Mouse (Mus musculus) adrenal gland, adult (tissue): ENCODE measurements at regions not wholly inside any gene's neighbourhood (a gene's known extent, or its start where the extent isn't known, plus 50 kb on each side); places are given as distances from the start of the nearest gene placed in this dataset.

Source experiments
- DNase-seq, 2 experiments: peaks; one replicate each; pipeline ENCODE4 v3.0.0; 2022 to 2023; ENCODE audit warnings: low spot score in 1 of 2; ENCODE audit not compliant: inconsistent age in 2 of 2

- peak in 1 of 2 experiments; percentile 63 for DNase-seq
These were observed 470.0 kb upstream of the Cited2 start for GRCm38 (mm10) chr10:17253040-17253439.

DNA sequence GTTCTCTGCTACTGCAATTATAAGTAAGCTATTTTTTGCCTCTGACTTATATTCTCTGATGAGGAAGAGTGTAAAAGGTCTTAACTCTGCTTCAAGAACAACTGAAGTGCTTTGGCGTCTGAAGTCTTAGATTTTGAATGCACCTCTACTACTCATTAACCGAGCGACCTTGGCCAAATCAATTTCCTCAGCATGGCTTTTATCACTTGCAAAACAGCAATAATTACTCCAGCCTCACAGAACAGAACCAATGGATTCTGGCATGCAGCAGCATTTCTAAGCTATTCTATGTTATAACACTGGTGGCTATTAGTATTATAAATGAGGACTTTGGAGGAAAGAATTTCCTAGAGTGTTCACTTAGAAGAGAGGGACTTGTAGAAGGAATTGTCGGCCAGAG is 462.9 kb upstream of the Cited2 start:
- no peak for DNase-seq

DNA sequence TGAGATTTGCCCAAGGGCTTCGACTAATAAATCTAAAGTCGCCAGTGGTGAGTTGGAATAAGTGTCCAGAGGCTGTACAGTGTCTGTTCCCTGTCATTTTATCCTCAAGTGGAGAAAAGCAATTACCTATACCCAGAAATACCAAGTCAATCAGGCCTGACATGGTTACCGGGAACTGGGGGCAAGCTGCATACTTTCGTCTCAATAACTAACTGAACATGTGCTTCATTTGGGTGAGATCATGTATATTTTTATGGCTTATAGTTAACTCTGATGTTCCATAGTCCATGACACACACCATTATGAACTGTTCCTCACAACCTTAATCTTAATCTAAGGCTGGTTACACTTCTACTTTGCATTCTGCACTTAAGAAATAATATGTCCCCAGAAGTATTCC is 462.4 kb upstream of the Cited2 start:
- DNase-seq = no peak

- no peak for DNase-seq
These were observed 461.7 kb upstream of the Cited2 start for GRCm38 (mm10) chr10:17261192-17261824.

DNA sequence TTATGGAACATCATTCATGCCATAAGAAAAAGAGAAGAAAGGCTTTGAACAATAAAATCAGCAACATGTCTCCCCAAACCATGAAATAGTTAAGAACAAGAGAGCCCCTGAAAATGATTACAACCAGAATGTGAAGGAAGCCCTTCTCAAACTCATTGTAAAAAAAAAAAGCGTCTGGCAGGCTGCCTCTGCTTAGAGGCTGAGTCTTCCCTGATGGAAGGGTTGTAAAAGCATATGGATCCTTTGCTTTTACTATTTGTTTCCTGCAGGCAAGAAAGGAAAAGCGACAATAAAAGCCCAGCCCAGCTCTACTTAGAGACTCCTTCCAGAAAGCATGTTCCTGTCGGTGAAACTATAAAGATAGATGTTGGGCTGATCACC is 461.2 kb upstream of the Cited2 start:
- DNase-seq = no peak

DNA sequence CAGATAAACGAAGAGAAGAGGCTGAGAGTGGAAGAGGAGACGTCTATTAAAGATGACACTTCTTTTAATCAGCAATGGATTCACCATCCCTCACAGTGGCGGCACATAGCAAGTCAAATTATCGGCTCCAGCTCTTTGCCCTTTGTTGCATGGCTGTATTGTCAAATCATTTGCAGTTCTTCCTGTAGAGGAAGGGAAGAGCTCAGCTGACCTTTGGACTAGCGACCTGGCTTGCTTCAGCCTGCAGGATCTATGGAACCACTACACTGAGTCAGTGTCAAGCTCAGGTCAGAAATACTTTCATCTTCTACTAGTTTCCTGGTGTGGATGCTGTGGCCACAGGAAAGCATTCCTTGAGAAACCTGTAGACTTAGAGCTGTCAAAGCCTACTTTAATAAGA is 450.4 kb upstream of the Cited2 start:
- DNase-seq = no peak

- no peak for DNase-seq
These were observed 449.2 kb upstream of the Cited2 start for GRCm38 (mm10) chr10:17273855-17274254.

- DNase-seq = no peak
These were observed 447.8 kb upstream of the Cited2 start for GRCm38 (mm10) chr10:17275214-17275613.

DNA sequence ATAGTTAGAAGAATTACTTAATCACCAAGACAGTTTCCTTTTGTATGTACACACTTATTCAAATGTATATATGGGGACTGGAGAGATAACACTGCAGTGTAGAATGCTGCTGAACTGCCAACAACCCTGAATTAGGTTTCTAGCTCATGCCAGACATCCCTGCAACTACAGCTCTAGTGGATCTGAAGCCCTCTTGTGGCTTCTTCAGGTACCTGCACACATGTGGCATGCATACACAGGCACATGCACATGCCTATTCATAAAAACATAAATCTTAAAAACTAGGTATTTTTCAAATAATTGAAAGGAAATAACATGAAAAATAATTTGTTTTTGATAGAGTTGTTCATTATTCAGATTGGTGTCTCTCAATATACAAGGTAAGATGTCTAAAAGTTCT is 445.1 kb upstream of the Cited2 start:
- no peak for DNase-seq

GRCm38 (mm10) chr10:17284858-17285257 is 438.2 kb upstream of the Cited2 start:
- DNase-seq = no peak

GRCm38 (mm10) chr10:17287141-17287540 is 435.9 kb upstream of the Cited2 start:
- no peak for DNase-seq

GRCm38 (mm10) chr10:17288231-17288630 is 434.8 kb upstream of the Cited2 start:
- peak in 1 of 2 experiments; percentile 72 for DNase-seq

GRCm38 (mm10) chr10:17292331-17292730 is 430.7 kb upstream of the Cited2 start:
- no peak for DNase-seq

DNA sequence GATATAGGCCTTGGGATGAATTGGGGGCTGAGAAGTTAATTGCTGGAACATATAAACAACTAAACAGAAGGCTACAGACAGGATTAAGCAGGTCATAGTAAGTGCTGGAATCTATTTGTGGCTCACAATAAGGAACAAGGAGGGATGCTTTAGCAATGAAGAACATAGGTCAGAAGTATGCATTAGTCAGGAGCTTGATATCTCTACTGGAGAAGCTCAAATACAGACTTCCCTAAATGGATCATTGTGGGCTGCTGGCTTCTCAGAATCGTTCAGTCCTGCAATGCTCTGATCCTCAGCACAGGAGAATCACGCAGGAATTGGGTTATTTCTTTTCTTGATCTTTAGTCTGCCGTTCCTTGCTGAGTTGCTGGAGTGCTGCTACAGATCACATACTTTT is 428.6 kb upstream of the Cited2 start:
- no peak for DNase-seq

DNA sequence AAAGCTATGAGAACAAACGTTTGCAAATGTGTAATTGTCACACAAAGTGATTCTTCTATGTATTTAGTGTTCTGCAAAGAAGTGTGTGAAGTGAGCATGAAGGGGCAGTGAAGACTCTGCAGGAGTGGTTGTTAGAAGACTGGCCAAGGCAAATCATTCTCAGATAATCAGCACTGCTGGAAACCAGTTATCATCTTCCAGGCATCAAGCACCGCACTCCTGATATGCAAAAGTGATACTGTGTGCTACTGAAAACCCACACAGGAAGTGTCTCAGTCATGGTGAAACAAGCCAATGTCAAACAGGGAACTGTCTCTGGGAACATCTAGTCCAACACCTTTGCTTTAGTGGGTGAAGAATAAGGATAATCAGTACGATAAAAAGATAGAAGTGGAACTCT is 427.9 kb upstream of the Cited2 start:
- no peak for DNase-seq

- DNase-seq = peak in 1 of 2 experiments; percentile 32
These were observed 423.4 kb upstream of the Cited2 start for GRCm38 (mm10) chr10:17299600-17299999.

DNA sequence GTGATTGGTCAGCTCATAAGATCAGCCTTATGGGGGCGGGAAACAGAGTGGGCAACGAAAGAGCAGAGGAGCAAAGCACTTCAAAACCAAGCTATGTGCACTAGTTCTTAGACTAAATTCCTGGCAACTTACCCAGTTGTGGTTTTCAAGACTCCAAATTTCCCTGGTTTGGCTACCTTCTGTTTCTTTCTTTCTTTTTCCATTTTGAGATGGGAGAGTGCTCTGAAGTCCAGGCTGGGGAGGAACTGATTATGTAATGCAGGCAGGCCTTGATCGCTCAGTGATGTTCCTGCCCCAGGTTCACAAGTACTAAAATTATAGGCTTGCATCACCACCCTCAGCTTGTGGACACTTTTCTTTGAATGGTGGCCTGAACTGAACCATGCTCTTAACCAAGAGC is 396.3 kb upstream of the Cited2 start:
- peak in 1 of 2 experiments; percentile 27 for DNase-seq

GRCm38 (mm10) chr10:17330904-17331606 is 392.0 kb upstream of the Cited2 start:
- DNase-seq = peak; percentile 45 to 82

- DNase-seq = peak; percentile 21 to 76
These were observed 391.4 kb upstream of the Cited2 start for GRCm38 (mm10) chr10:17331607-17332008.

- DNase-seq = peak in 1 of 2 experiments; percentile 38
These were observed 390.8 kb upstream of the Cited2 start for GRCm38 (mm10) chr10:17332025-17332767.

GRCm38 (mm10) chr10:17332986-17333385 is 390.0 kb upstream of the Cited2 start:
- no peak for DNase-seq

- DNase-seq = peak in 1 of 2 experiments; percentile 42
These were observed 389.3 kb upstream of the Cited2 start for GRCm38 (mm10) chr10:17333676-17334075.
